Mouse (Mus musculus) CH12.LX (cell line): ENCODE data around the gene Hnrnpul1. TPM values are rescaled to one million over a fixed set of nuclear protein-coding genes. Genes with fewer than 3 reads are reported as not detected.

Experiments used
- DNase-seq: peaks from one replicate; pipeline ENCODE4 v3.0.0-alpha.2; 2013; ENCODE audit errors: extremely low read depth
- H3K27ac ChIP-seq: 2 replicates; pipeline ENCODE4 v1.5.1; 2012; ENCODE audit warnings: low read depth, mild to moderate bottlenecking, control low read depth, moderate library complexity; ENCODE audit not compliant: insufficient read depth
- H3K27me3 ChIP-seq: replicated peaks from 2 replicates; pipeline ENCODE3; 2012; ENCODE audit warnings: inconsistent platforms
- H3K36me3 ChIP-seq, 2 experiments: replicated peaks in 1 of 2; 2 replicates each; pipeline versions ENCODE3 to v1.6.1; 2012; ENCODE audit warnings: inconsistent platforms in 1 of 2, low read length in 1 of 2, mild to moderate bottlenecking in 1 of 2, mixed read lengths in 1 of 2, moderate library complexity in 1 of 2; ENCODE audit not compliant: control insufficient read depth in 1 of 2, insufficient read depth in 1 of 2
- H3K4me1 ChIP-seq, 2 experiments: 2 replicates each; pipeline ENCODE4 v1.6.1; 2012; ENCODE audit warnings: inconsistent platforms in 1 of 2, moderate library complexity in 1 of 2; ENCODE audit not compliant: insufficient read depth in 2 of 2, control insufficient read depth in 1 of 2
- H3K4me2 ChIP-seq: 2 replicates; pipeline ENCODE4 v1.6.1; 2012; ENCODE audit warnings: low read depth, mild to moderate bottlenecking, control low read depth; ENCODE audit not compliant: poor library complexity, insufficient read depth, severe bottlenecking
- H3K4me3 ChIP-seq, 3 experiments: fragments of 150-350 bp in 1 of 3; sonication (generic) in 1 of 3; replicated peaks in 1 of 3; 2 replicates each; pipeline versions ENCODE3 to v1.5.1; 2011 to 2012; ENCODE audit warnings: low read depth in 2 of 3, low read length in 2 of 3, mild to moderate bottlenecking in 2 of 3, moderate library complexity in 2 of 3, control low read depth in 1 of 3, improper control_type of control experiment in 1 of 3, inconsistent platforms in 1 of 3, mixed read lengths in 1 of 3; ENCODE audit not compliant: poor library complexity in 1 of 3
- H3K79me2 ChIP-seq: replicated peaks from 2 replicates; pipeline ENCODE4 v1.6.1; 2012; ENCODE audit warnings: mild to moderate bottlenecking, moderate library complexity; ENCODE audit not compliant: control insufficient read depth, poor library complexity, insufficient read depth, severe bottlenecking; ENCODE audit errors: extremely low read depth
- H3K9ac ChIP-seq: 2 replicates; pipeline ENCODE4 v1.6.1; 2012; ENCODE audit warnings: low read depth, mild to moderate bottlenecking, control low read depth, moderate library complexity; ENCODE audit not compliant: insufficient read depth
- H3K9me3 ChIP-seq: replicated peaks from 2 replicates; pipeline ENCODE3; 2012; ENCODE audit warnings: low read length, inconsistent platforms, mixed read lengths
- BHLHE40 ChIP-seq: IDR thresholded peaks from 2 replicates; pipeline ENCODE4 v1.6.1; 2011; ENCODE audit warnings: mild to moderate bottlenecking, low read depth, low read length, improper control_type of control experiment
- CHD2 ChIP-seq: IDR thresholded peaks from 2 replicates; pipeline ENCODE4 v1.6.1; 2011; ENCODE audit warnings: low read length, improper control_type of control experiment
- CTCF ChIP-seq, 2 experiments: IDR thresholded peaks in 1 of 2; conservative IDR thresholded peaks in 1 of 2; 2 replicates each; pipeline ENCODE4 v1.5.1; 2011 to 2012; ENCODE audit warnings: low read depth in 2 of 2, low read length in 2 of 2, improper control_type of control experiment in 1 of 2, inconsistent platforms in 1 of 2, mild to moderate bottlenecking in 1 of 2, moderate library complexity in 1 of 2
- E2F4 ChIP-seq: IDR thresholded peaks from 2 replicates; pipeline ENCODE4 v1.6.1; 2011; ENCODE audit warnings: low read depth, low read length, improper control_type of control experiment; ENCODE audit not compliant: insufficient replicate concordance
- ELF1 ChIP-seq: IDR thresholded peaks from 2 replicates; pipeline ENCODE4 v1.6.1; 2014; ENCODE audit warnings: low read depth, mild to moderate bottlenecking, inconsistent platforms, low read length, improper control_type of control experiment
- EP300 ChIP-seq: IDR thresholded peaks from 2 replicates; pipeline ENCODE4 v1.6.1; 2011; ENCODE audit warnings: low read length, improper control_type of control experiment
- ETS1 ChIP-seq: conservative IDR thresholded peaks from 2 replicates; pipeline ENCODE4 v1.6.1; 2012; ENCODE audit warnings: low read depth, mild to moderate bottlenecking, inconsistent platforms, low read length, improper control_type of control experiment, moderate library complexity
- HCFC1 ChIP-seq: IDR thresholded peaks from 2 replicates; pipeline ENCODE4 v1.6.1; 2012; ENCODE audit warnings: low read depth, mild to moderate bottlenecking, inconsistent platforms, low read length, improper control_type of control experiment
- IRF4 ChIP-seq: IDR thresholded peaks from 2 replicates; pipeline ENCODE4 v1.6.1; 2014; ENCODE audit warnings: low read depth, mild to moderate bottlenecking, inconsistent platforms, low read length, improper control_type of control experiment
- JUN ChIP-seq: IDR thresholded peaks from 2 replicates; pipeline ENCODE4 v1.6.1; 2011; ENCODE audit warnings: low read depth, mild to moderate bottlenecking, low read length, improper control_type of control experiment, moderate library complexity; ENCODE audit not compliant: insufficient read depth
- KAT2A ChIP-seq: IDR thresholded peaks from 2 replicates; pipeline ENCODE4 v1.6.1; 2012; ENCODE audit warnings: low read length, improper control_type of control experiment, inconsistent platforms; ENCODE audit not compliant: insufficient replicate concordance
- MAZ ChIP-seq: IDR thresholded peaks from 2 replicates; pipeline ENCODE4 v1.6.1; 2012; ENCODE audit warnings: low read depth, mild to moderate bottlenecking, inconsistent platforms, low read length, improper control_type of control experiment, moderate library complexity
- MEF2A ChIP-seq: IDR thresholded peaks from 2 replicates; pipeline ENCODE4 v1.6.1; 2014; ENCODE audit warnings: low read depth, mild to moderate bottlenecking, inconsistent platforms, low read length, improper control_type of control experiment, borderline replicate concordance
- MXI1 ChIP-seq: IDR thresholded peaks from 2 replicates; pipeline ENCODE4 v1.6.1; 2011; ENCODE audit warnings: mild to moderate bottlenecking, low read depth, low read length, improper control_type of control experiment
- MYC ChIP-seq: IDR thresholded peaks from 2 replicates; pipeline ENCODE4 v1.6.1; 2011; ENCODE audit warnings: low read depth, mild to moderate bottlenecking, improper control_type of control experiment, low read length
- NELFE ChIP-seq: IDR thresholded peaks from 2 replicates; pipeline ENCODE4 v1.6.1; 2011; ENCODE audit warnings: low read depth, low read length, improper control_type of control experiment
- PAX5 ChIP-seq: IDR thresholded peaks from 2 replicates; pipeline ENCODE4 v1.6.1; 2012; ENCODE audit warnings: low read length, inconsistent platforms, mixed read lengths
- POLR2A ChIP-seq: IDR thresholded peaks from 2 replicates; pipeline ENCODE4 v1.6.1; 2011; ENCODE audit warnings: low read depth, mild to moderate bottlenecking, improper control_type of control experiment, low read length
- POLR2AphosphoS2 ChIP-seq: IDR thresholded peaks from 2 replicates; pipeline ENCODE4 v1.6.1; 2011; ENCODE audit warnings: low read depth, low read length, improper control_type of control experiment
- RAD21 ChIP-seq: IDR thresholded peaks from 2 replicates; pipeline ENCODE4 v1.6.1; 2011; ENCODE audit warnings: low read depth, mild to moderate bottlenecking, low read length, improper control_type of control experiment, moderate library complexity
- RCOR1 ChIP-seq: conservative IDR thresholded peaks from 2 replicates; pipeline ENCODE4 v1.6.1; 2012; ENCODE audit warnings: low read depth, mild to moderate bottlenecking, inconsistent platforms, low read length, improper control_type of control experiment
- TBP ChIP-seq: conservative IDR thresholded peaks from 2 replicates; pipeline ENCODE4 v1.6.1; 2011; ENCODE audit warnings: low read depth, low read length, improper control_type of control experiment
- TCF12 ChIP-seq: IDR thresholded peaks from 2 replicates; pipeline ENCODE4 v1.6.1; 2014; ENCODE audit warnings: low read depth, mild to moderate bottlenecking, inconsistent platforms, low read length, improper control_type of control experiment
- UBTF ChIP-seq: IDR thresholded peaks from 2 replicates; pipeline ENCODE4 v1.6.1; 2012; ENCODE audit warnings: low read depth, mild to moderate bottlenecking, inconsistent platforms, low read length, improper control_type of control experiment, moderate library complexity
- USF2 ChIP-seq: conservative IDR thresholded peaks from 2 replicates; pipeline ENCODE4 v1.6.1; 2011; ENCODE audit warnings: low read depth, low read length, improper control_type of control experiment
- ZC3H11A ChIP-seq: IDR thresholded peaks from 2 replicates; pipeline ENCODE4 v1.6.1; 2012; ENCODE audit warnings: low read depth, mild to moderate bottlenecking, inconsistent platforms, low read length, improper control_type of control experiment
- ZKSCAN1 ChIP-seq: IDR thresholded peaks from 2 replicates; pipeline ENCODE4 v1.6.1; 2012; ENCODE audit warnings: low read depth, inconsistent platforms, low read length, improper control_type of control experiment, borderline replicate concordance
- ZNF384 ChIP-seq: IDR thresholded peaks from 2 replicates; pipeline ENCODE4 v1.6.1; 2012; ENCODE audit warnings: low read depth, low read length, improper control_type of control experiment, inconsistent platforms
- dilution Hi-C: fragments of 300-500 bp; cut with MboI; formaldehyde crosslinking; loops from 2 replicates; pipeline ENCODE4 v1.14.3; 2020; ENCODE audit warnings: low sequenced_read_pairs; ENCODE audit not compliant: extremely low pct_unique_long_range_greater_than_20kb, extremely low pct_ligation_motif_present
- in situ Hi-C: fragments of 300-500 bp; cut with MboI; formaldehyde crosslinking; loops from 3 replicates; pipeline ENCODE4 v1.14.3; 2019; ENCODE audit warnings: low sequenced_read_pairs, low pct_ligation_motif_present, low pct_unique_long_range_greater_than_20kb, mixed read lengths
- polyA plus RNA-seq: library from polyadenylated mRNA; unstranded; fragments of >175 nt; gene quantifications from 2 replicates; pipeline ENCODE4 v1.2.1, GENCODE M21; 2012; ENCODE audit warnings: low read depth; ENCODE audit not compliant: insufficient read length
- total RNA-seq, 2 experiments: library from RNA; depleted of rRNA; stranded (reverse); fragments of 300-350 nt in 1 of 2; fragments of >200 nt in 1 of 2; gene quantifications; 2 replicates each; pipeline ENCODE4 v1.2.3; 2012 to 2014

Gene Hnrnpul1
- total and polyA plus RNA-seq, 3 experiments: 52.6 to 188 (median 72.2) TPM

DNA sequence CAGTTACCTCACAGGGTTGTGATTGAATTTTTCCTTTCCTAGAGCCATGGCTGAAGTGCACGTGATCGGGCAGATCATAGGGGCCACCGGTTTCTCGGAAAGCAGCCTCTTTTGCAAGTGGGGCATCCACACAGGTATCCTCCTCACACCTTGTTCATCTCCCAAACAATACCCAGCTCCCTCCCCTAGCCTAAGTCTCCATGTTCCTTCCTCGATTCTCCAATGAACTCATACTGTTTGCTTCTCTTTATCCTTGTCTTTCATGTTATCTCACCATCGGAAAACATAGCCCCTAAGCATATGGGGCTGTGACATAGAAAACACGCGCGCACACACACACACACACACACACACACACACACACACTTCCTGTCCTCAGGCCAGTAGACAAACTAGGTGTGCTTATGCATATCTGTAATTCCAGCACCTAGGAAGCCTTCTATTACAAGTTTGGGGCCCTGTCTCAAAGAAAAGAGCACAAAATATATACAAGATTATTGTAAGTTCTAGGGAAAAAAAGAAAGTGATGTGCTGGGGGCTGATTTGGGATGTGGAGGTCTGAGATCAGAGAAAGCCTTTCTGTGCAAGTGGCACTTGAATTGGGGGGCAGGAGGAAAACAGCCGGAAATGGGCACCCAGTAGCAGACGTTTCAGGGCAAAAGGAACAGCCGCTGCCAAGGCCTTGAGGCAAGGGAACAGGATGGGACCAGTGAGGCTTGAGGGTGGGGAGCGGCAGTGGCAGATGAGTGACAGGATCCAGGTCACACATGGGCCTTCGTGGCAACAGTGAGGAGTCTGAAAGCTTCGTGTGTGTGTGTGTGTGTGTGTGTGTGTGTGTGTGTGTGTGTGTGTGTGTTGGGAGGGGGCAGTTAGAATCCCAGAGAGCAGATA lies 73.0 kb downstream of the Hnrnpul1 start:
- DNase-seq: no peak
- peak overlapping the region; percentile 70 for H3K4me2 ChIP-seq
- no peak overlapping the region for H3K9ac ChIP-seq

DNA sequence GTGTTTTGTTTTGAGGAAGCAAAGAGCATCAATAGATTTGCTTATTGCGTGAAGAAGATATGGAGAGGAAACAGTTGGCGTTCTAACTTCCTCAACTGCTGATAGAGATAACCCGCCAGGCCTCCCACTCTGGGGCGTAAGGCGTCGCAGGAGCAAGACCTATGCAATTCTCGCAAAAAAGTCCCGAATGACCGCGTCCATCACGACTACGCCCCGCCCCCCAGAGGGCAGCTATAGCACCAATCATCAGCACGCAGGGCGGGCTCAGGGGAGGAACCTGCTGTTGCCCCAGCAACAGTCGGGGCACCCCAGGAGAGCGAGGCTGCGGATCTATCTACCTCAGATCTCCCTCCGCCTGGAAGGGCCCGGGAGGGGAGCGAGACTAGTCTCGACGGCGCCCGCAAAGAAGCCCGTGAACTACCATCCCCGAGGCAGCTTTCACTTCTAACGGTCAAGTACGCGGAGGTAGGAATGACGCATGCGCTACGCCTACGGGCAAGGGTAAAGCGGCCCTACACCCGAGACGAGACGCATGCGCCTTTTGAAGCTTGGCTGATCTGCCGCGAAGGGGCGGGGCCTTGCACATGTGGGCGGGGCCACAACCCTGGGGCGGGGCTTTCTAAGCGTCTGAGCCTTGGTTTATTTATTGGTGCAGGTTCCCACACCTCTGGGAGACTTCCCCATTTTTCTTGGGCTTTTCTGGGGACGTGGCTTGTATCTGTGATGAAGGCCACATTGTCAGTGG lies 73.9 kb downstream of the Hnrnpul1 start, which contains the start of gene B9d2:
Gene B9d2 (plus strand): TSS at position 267 of the 745 bp plus-strand sequence.
- peaks cover 0 to 21% of the 10 kb centered on the region in 2 experiments for H3K36me3 ChIP-seq
- no peaks in the 10 kb centered on the region for H3K27me3 ChIP-seq
- peak within 1 kb of the TSS; percentile 93 for H3K27ac ChIP-seq
- H3K4me1 ChIP-seq: peaks cover 22 to 68% of the 10 kb centered on the region in 2 experiments
- in situ Hi-C loops (no loop called here), dilution Hi-C loops (no loop called here)
- peak; percentile 98 for DNase-seq
- no peaks in the 10 kb centered on the region for H3K79me2 ChIP-seq
- H3K4me3 ChIP-seq: peak within 1 kb of the TSS; percentile 64 to 75 (median 71)
- peaks cover 4% of the 10 kb centered on the region for H3K9me3 ChIP-seq
- H3K4me2 ChIP-seq: peak within 1 kb of the TSS; percentile 70
- peak within 1 kb of the TSS; percentile 87 for H3K9ac ChIP-seq
- TF ChIP-seq IRF4 (peak; percentile 60; the same call in 1 of the 2 replicates), ETS1 (no peak), TBP (peak; percentile 61), MXI1 (peak; percentile 90), CHD2 (peak; percentile 39; the same call in 1 of the 2 replicates), NELFE (peak; percentile 86), RCOR1 (no peak), ZNF384 (peak; percentile 13; the same call in 1 of the 2 replicates), USF2 (no peak), JUN (no peak), MAZ (no peak; the same call in 1 of the 2 replicates), POLR2AphosphoS2 (peak; percentile 67; the same call in 1 of the 2 replicates), KAT2A (no peak), ZKSCAN1 (no peak), MEF2A (peak; percentile 47; the same call in 1 of the 2 replicates), TCF12 (peak; percentile 74), ELF1 (peak; percentile 47; the same call in 1 of the 2 replicates), EP300 (no peak; the same call in none of the 2 replicates), HCFC1 (peak; percentile 48; the same call in 1 of the 2 replicates), CTCF (conservative IDR thresholded peaks at IDR 0.05 in 1 of 2, IDR thresholded peaks at IDR 0.05 in 1 of 2; ENCODE audit: low read depth in 2 of 2, low read length in 2 of 2) (no peak), ZC3H11A (no peak), POLR2A (peak; percentile 81), RAD21 (no peak), PAX5 (no peak), MYC (no peak; the same call in 1 of the 2 replicates), BHLHE40 (no peak), E2F4 (no peak), UBTF (no peak)

More for the DNA sequence above, 73.0 kb downstream of the Hnrnpul1 start:
- no peak for TF ChIP-seq MEF2A
- peak; percentile 35; the same call in 1 of the 2 replicates for TF ChIP-seq BHLHE40
- dilution Hi-C loops (no loop called here), in situ Hi-C loops (no loop called here)
- Histone ChIP-seq H3K36me3 (peaks cover 0 to 28% of the 10 kb centered on the region in 2 experiments), H3K4me1 (peaks cover 28 to 76% of the 10 kb centered on the region in 2 experiments), H3K4me3 (peak overlapping the region; percentile 5 to 71 (median 23)), H3K9me3 (peaks cover 4% of the 10 kb centered on the region), H3K27ac (no peak overlapping the region), H3K27me3 (no peaks in the 10 kb centered on the region), H3K79me2 (no peaks in the 10 kb centered on the region)
